Mouse (Mus musculus): Measurements from ENCODE around the gene Zmynd8. TPM values are rescaled to one million over a fixed set of nuclear protein-coding genes. Genes with fewer than 3 reads are reported as not detected.
A peak's percentile ranks its signal among the peaks of the same experiment; 100 is the strongest.

The Zmynd8 gene
- total RNA-seq, 2 experiments from 2014 or later, result 150 to 151 TPM

GRCm38 (mm10) chr2:165881220-165881584 lies 17.6 kb downstream of the Zmynd8 start:
- no peak for DNase-seq (ENCODE audit: low spot score in 2 of 2)

DNA sequence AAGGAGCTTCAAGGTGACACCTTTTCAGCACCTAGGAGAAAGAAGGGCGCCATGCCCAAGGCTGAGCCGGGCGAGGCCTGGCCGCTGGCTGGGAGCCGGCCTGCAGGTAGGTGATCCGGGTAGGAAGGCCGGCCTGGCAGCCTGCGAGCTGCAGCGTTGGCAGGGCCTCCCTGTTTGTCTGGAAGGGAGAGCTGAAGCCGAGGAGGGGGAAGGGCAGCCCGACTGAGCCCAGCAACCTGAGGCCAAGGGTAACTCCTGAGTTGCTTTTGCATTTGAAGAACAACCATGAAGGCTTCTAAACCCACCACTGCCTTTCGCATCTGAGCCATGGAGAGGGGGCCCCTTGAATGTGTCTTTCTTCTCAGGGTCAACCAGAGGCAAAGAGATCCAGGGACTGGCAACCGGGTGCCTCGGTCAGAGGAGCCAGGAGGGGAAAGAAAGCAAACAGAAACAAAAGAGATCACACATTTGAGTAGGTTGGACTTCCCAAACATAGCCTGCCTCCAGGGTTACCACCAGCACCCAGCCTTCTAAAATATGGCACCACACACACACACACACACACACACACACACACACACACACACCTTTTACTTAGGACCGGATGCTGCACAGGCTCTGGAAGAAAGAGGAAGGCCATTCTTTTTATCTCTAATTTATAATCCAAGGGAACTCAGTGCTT lies 18.2 kb downstream of the Zmynd8 start:
- DNase-seq (ENCODE audit: low spot score in 2 of 2), result peak; percentile 60 to 76

DNA sequence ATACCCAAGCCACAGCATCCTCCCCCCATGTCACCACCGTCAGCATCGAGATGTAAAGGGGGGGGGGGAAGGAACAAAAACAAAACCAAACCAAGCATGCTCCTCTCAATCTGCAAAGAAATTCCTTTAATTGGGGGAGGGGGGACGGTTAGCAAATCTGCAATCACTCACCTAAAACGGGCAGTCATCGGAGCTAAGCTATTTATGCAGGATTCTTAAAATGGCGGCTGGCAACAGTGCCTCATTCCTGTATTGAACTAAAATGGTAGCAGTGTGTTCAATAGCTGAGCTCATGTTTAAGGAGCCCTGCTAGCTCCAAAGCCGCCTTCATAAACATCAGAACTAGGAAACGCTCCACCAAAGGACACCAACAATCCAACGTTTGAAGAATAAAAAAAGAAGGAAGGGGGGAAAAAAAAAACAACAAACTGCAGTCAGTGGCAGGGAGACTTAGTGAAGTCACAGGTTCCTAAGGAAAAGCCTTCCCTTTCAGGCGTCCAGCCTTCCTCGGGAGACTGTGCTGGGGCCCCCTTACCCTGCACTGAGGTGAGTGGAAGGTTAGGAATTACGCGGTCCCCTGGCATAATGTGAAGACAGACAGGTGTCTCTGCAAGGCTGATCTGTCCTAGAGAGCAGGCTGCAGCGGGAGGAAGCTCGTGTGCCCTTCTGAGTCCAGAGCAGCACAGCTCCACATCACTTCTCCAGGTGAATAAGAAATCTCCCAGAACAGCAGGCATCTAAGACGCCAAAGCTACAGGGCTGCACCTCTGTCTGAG lies 19.2 kb downstream of the Zmynd8 start:
- no peak for DNase-seq (ENCODE audit: low spot score in 2 of 2)

- DNase-seq (ENCODE audit: low spot score in 2 of 2), result peak in 1 of 2 experiments; percentile 49
These were observed 19.9 kb downstream of the Zmynd8 start for GRCm38 (mm10) chr2:165878907-165879361.

- DNase-seq (ENCODE audit: low spot score in 2 of 2), result no peak
These were observed 20.7 kb downstream of the Zmynd8 start for GRCm38 (mm10) chr2:165878021-165878585.

DNA sequence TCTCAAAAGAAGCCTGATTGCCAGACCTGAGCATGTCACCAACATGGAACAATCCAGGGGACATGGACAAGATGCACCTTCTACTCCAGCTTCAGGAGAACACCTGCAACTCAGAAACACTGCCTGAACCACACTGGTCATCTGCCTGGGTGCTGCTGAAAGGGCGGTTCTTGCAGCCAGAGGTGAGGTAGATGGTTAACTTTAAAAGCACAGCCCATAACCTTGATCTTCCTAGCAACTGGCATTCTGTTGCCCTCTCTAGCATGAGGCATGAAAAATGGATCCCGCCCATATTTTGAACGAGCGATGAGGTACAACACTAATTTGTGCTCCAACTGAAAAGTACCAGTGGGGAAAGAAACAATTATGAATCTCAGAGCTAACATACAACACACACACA lies 21.6 kb downstream of the Zmynd8 start:
- DNase-seq (ENCODE audit: low spot score in 2 of 2), result no peak

DNA sequence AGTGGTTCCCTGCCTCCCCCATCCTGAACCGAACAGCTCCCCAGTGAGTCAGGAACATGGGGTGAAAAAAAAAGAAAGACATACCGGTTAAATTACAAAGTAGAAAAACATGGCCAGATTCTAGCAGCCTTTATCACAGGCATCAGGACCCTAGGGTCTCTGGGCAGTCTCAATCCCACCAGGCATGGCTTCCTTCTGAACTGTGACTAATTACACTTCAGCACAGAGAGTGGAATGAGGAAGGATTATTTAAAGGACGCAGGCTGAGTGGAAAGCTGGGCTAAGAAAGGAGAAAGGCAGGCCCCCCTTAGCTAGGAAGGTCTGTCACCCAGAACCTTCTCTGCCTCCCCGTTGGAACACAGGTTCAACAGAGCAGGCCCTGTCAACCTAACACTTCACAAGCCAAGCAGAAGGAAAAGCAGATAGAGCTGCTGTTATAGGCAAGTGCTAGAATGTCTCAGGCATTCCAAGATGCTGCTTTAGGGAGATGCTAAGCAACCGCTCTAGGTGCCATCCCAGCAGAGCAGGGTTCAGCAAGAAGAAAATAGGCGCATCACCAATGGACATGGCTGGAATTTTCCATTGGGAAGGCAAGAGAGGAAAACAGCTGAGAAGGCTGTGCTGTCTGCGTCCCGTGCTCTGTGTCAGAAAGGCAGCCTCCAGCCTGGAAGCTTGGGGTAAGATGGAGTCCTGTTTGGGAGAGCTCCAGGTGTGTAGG lies 22.5 kb downstream of the Zmynd8 start:
- peak in 1 of 2 experiments; percentile 48 for DNase-seq (ENCODE audit: low spot score in 2 of 2)

GRCm38 (mm10) chr2:165875406-165875955 lies 23.3 kb downstream of the Zmynd8 start:
- no peak for DNase-seq (ENCODE audit: low spot score in 2 of 2)

DNA sequence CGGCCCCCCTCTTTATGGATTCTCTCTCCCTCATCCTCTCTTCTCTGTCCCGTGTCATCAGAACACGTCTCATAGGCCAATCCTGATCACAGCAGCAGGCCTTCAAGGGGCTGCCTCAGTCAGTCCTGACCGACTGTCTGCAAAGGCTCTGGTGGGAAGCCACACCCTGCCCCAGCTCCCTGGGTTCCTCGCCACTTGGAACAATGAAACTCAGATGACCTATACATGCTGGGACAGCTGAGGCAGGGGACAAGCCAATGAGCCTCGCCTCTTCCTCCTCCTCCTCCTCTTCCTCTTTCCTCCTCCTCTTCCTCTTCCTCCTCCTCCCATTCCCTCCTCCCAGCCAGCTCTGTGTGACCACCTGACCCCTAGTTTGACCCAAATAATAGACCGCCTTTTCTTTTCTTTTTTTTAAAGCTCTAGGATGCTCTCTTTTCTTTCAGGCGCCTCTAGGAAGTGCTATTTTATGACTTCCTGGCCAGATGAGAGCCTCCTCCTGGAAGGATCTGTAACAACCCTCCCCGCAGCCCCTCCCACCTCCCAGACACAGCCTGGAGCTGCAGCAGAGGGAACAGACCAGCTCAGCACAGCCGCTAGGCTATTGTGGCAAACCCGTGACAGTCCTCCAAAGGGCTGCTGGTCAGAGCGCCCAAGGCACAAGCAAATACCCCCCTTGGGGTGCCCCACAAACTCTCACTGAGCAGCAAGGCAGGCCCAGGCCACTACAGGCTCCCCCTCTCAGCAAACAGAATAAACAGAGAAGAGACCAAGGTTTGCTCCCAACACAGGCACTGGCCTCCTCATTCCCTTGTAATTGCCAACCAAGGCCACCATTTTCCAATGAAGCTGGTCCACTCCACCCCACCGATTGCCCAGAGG lies 24.1 kb downstream of the Zmynd8 start:
- peak; percentile 81 to 89 for DNase-seq (ENCODE audit: low spot score in 2 of 2)

DNA sequence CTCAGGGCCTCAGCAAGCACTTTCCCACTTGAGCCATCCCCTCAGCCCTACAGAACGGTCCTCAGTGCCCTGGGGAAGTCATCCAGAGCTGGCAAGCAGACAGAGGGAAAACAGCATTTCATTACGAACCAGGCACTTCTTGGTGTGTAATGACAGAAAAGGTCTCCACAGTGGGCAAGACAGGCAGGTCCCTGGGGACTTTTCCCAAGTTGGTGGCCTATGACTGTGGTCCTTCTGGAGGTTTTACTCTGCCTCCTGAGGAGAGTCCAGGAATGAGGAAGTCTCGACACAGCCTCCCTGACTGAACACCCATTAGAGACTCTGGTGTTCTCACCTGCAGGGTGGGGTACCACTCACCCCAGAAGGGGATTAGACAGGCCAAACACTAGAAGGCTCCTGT lies 25.0 kb downstream of the Zmynd8 start:
- DNase-seq (ENCODE audit: low spot score in 2 of 2), result no peak

DNA sequence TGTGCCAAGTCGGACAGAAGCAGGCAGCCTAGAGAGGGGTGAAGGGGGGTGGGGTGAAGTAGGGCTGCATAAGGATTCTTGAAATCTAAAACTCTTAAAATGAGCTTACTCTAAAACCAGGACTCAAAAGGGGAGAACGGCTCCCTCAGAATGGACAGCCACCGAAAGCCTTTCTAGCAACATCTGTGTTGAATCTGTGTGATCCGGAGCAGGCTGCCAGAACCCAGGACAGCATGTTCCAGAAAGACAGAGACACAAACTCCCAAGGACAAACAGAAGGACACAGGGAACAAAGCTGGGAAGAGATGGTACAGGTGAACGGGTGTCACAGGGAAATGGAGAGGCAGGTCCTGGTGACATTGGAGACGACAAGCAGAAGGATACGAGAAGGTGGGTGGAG lies 25.6 kb downstream of the Zmynd8 start:
- no peak for DNase-seq (ENCODE audit: low spot score in 2 of 2)

GRCm38 (mm10) chr2:165869257-165869656 lies 29.6 kb downstream of the Zmynd8 start:
- DNase-seq (ENCODE audit: low spot score in 2 of 2), result no peak

DNA sequence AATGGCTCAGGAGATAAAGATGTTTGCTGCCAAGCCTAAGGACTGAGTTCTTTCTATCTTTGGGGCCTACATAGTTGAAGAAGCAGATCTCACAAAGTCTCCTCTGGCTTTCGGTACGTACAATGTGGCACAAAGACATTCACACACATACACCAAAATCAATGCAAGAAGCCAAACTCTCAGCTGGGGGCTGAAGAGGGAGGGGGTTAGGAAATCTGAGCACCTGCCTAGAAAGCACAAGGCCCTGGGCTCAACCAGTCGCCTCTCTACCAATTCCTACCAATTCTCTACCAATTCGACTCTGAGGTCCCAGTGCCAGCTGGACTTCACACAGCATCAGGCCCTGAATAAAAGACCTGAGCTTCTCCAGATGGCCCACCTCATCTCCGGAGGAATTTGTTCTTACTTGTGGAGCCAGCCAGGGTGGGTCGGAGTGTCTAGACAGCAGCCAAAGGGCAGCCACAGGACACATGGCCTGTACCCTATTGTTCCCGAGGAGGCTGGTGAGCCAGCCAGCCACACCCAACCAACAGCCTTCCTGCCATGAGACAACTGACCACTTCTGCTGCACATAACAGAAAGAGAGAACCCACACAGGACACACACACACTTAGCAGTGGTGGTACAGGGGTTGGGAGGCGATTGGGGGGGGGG lies 30.2 kb downstream of the Zmynd8 start:
- DNase-seq (ENCODE audit: low spot score in 2 of 2), result no peak

GRCm38 (mm10) chr2:165867549-165867948 lies 31.3 kb downstream of the Zmynd8 start:
- DNase-seq (ENCODE audit: low spot score in 2 of 2), result no peak

- peak in 1 of 2 experiments; percentile 41 for DNase-seq (ENCODE audit: low spot score in 2 of 2)
These were observed 31.8 kb downstream of the Zmynd8 start for GRCm38 (mm10) chr2:165866951-165867387.

DNA sequence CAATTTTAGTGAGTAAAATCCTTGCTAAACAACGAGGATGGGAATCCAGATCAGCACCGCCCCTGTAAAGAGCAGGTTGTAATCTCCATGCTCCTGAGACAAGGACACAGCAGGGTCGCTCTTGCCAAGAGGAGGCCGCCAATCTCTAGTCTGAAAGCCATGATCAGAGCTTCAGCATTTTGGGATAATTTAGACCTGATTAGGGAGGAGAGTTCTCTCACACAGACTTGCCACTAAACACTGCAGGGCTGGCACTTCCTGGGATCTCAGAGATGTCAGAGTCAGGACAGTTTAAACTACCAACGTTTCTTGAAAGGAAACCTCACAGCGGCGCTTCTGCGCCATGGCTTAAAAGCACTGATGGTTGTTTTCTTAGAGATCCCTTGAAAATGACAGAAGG lies 32.4 kb downstream of the Zmynd8 start:
- DNase-seq (ENCODE audit: low spot score in 2 of 2), result no peak

GRCm38 (mm10) chr2:165864769-165865168 lies 34.0 kb downstream of the Zmynd8 start:
- DNase-seq (ENCODE audit: low spot score in 2 of 2), result no peak

GRCm38 (mm10) chr2:165861683-165862594 lies 36.9 kb downstream of the Zmynd8 start:
- DNase-seq (ENCODE audit: low spot score in 2 of 2), result no peak
